Mouse (Mus musculus) stomach, embryonic 15.5 days (tissue): ENCODE data around the gene Pqbp1. TPM values are rescaled to one million over a fixed set of nuclear protein-coding genes. Genes with fewer than 3 reads are reported as not detected.

Experiments used
- ATAC-seq: fragments of 200-750 bp; cut with Nextera tagmentation; 2 replicates; pipeline ENCODE4 v1.8.0; 2017; ENCODE audit warnings: low read depth, moderate number of reproducible peaks, moderate TSS enrichment; ENCODE audit not compliant: insufficient read depth, low FRiP score
- H3K27ac ChIP-seq: fragments of 300-500 bp; sonication (generic); 2 replicates; pipeline ENCODE4 v1.5.1; 2015; ENCODE audit warnings: mild to moderate bottlenecking, inconsistent platforms
- H3K27me3 ChIP-seq: fragments of 300-500 bp; sonication (generic); replicated peaks from 2 replicates; pipeline ENCODE4 v1.6.1; 2015; ENCODE audit warnings: inconsistent platforms
- H3K36me3 ChIP-seq: fragments of 300-500 bp; sonication (generic); 2 replicates; pipeline ENCODE4 v1.6.1; 2015; ENCODE audit warnings: inconsistent platforms
- H3K4me1 ChIP-seq: fragments of 300-500 bp; sonication (generic); 2 replicates; pipeline ENCODE4 v1.6.1; 2015; ENCODE audit warnings: inconsistent platforms
- H3K4me2 ChIP-seq: fragments of 300-500 bp; sonication (generic); 2 replicates; pipeline ENCODE4 v1.6.1; 2015; ENCODE audit warnings: mild to moderate bottlenecking, inconsistent platforms
- H3K4me3 ChIP-seq: fragments of 300-500 bp; sonication (generic); replicated peaks from 2 replicates; pipeline ENCODE4 v1.5.1; 2015; ENCODE audit warnings: inconsistent platforms
- H3K9ac ChIP-seq: fragments of 300-500 bp; sonication (generic); 2 replicates; pipeline ENCODE4 v1.6.1; 2015; ENCODE audit warnings: inconsistent platforms
- H3K9me3 ChIP-seq: fragments of 300-500 bp; sonication (generic); 2 replicates; pipeline ENCODE4 v1.6.1; 2016; ENCODE audit warnings: inconsistent platforms
- whole genome bisulfite sequencing: fragments of 180-500 bp; shearing (Covaris S2); methylation state at CpG from one replicate; pipeline ENCODE4 v1.1.7; 2015; 5-methylcytosine and 5-hydroxymethylcytosine counted together
- polyA plus RNA-seq: library from polyadenylated mRNA; unstranded; fragments of >200 nt; fragmentation: Nextera tagmentation; extraction: Ambion mirVana; gene quantifications from 2 replicates; pipeline ENCODE4 v1.2.1, GENCODE M21; 2015

Pqbp1 gene
- polyA plus RNA-seq, 1 experiment from 2014 or later = 110 TPM

GRCm38 (mm10) chrX:7878007-7878419 is 21.1 kb downstream of the Pqbp1 start, which contains the start of gene Pim2:
TSS of gene Pim2 (plus strand) at chrX:7878262.
- Histone ChIP-seq H3K27me3 (no peaks in the 10 kb centered on the region), H3K4me3 (peak within 1 kb of the TSS; percentile 46), H3K4me2 (peak within 1 kb of the TSS; percentile 81), H3K36me3 (peaks cover 9% of the 10 kb centered on the region; the same call in 1 of the 2 replicates), H3K9ac (peak within 1 kb of the TSS; percentile 4; the same call in 1 of the 2 replicates), H3K27ac (no peak within 1 kb of the TSS), H3K9me3 (no peaks in the 10 kb centered on the region), H3K4me1 (no peaks in the 10 kb centered on the region)
- WGBS = 6% methylated on average over 38 of the region's 38 CpGs
- peak; percentile 90 for ATAC-seq

- H3K36me3 ChIP-seq = peaks cover 16% of the 10 kb centered on the region; the same call in 1 of the 2 replicates
- no peak for ATAC-seq
- no peaks in the 10 kb centered on the region for H3K9me3 ChIP-seq
- H3K9ac ChIP-seq = no peak overlapping the region
- WGBS = 49% methylated on average over 3 of the region's 3 CpGs
- H3K27ac ChIP-seq = no peak overlapping the region
- H3K4me2 ChIP-seq = no peak overlapping the region
- no peaks in the 10 kb centered on the region for H3K4me1 ChIP-seq
- no peak overlapping the region for H3K4me3 ChIP-seq
- H3K27me3 ChIP-seq = no peaks in the 10 kb centered on the region
Measured at GRCm38 (mm10) chrX:7869826-7870225, 29.2 kb downstream of the Pqbp1 start.

GRCm38 (mm10) chrX:7868506-7868905 is 30.6 kb downstream of the Pqbp1 start:
- 59% methylated on average over 2 of the region's 2 CpGs for WGBS
- no peaks in the 10 kb centered on the region for H3K9me3 ChIP-seq
- H3K9ac ChIP-seq = no peak overlapping the region
- no peak overlapping the region for H3K4me2 ChIP-seq
- no peak for ATAC-seq
- H3K27ac ChIP-seq = no peak overlapping the region
- H3K27me3 ChIP-seq = no peaks in the 10 kb centered on the region
- no peak overlapping the region for H3K4me3 ChIP-seq
- peaks cover 12% of the 10 kb centered on the region; the same call in 1 of the 2 replicates for H3K36me3 ChIP-seq
- no peaks in the 10 kb centered on the region for H3K4me1 ChIP-seq

GRCm38 (mm10) chrX:7867141-7867540 is 31.9 kb downstream of the Pqbp1 start:
- Histone ChIP-seq H3K27me3 (no peaks in the 10 kb centered on the region), H3K27ac (no peak overlapping the region), H3K4me2 (no peak overlapping the region), H3K36me3 (peaks cover 4% of the 10 kb centered on the region; the same call in 1 of the 2 replicates), H3K9me3 (no peaks in the 10 kb centered on the region), H3K4me3 (no peak overlapping the region), H3K4me1 (no peaks in the 10 kb centered on the region), H3K9ac (no peak overlapping the region)
- ATAC-seq = no peak
- WGBS = 92% methylated on average over 1 of the region's 1 CpGs

- WGBS = 56% methylated on average over 2 of the region's 2 CpGs
- H3K36me3 ChIP-seq = no peaks in the 10 kb centered on the region
- ATAC-seq = peak; percentile 60
- H3K4me2 ChIP-seq = no peak overlapping the region
- no peaks in the 10 kb centered on the region for H3K4me1 ChIP-seq
- H3K27ac ChIP-seq = no peak overlapping the region
- H3K9me3 ChIP-seq = no peaks in the 10 kb centered on the region
- H3K4me3 ChIP-seq = no peak overlapping the region
- no peak overlapping the region for H3K9ac ChIP-seq
- H3K27me3 ChIP-seq = no peaks in the 10 kb centered on the region
Measured at GRCm38 (mm10) chrX:7865786-7866185, 33.3 kb downstream of the Pqbp1 start.

- 63% methylated on average over 2 of the region's 2 CpGs for WGBS
- ATAC-seq = no peak
- H3K36me3 ChIP-seq = no peaks in the 10 kb centered on the region
Measured at GRCm38 (mm10) chrX:7865343-7865742, 33.7 kb downstream of the Pqbp1 start.

GRCm38 (mm10) chrX:7864551-7864950 is 34.5 kb downstream of the Pqbp1 start:
- Histone ChIP-seq H3K4me1 (no peaks in the 10 kb centered on the region), H3K4me2 (no peak overlapping the region), H3K36me3 (no peaks in the 10 kb centered on the region), H3K27me3 (no peaks in the 10 kb centered on the region), H3K4me3 (no peak overlapping the region), H3K27ac (no peak overlapping the region), H3K9me3 (no peaks in the 10 kb centered on the region), H3K9ac (no peak overlapping the region)
- WGBS = 69% methylated on average over 3 of the region's 3 CpGs
- no peak for ATAC-seq

More at GRCm38 (mm10) chrX:7865343-7865742, 33.7 kb downstream of the Pqbp1 start:
- Histone ChIP-seq H3K9ac (no peak overlapping the region), H3K9me3 (no peaks in the 10 kb centered on the region), H3K27me3 (no peaks in the 10 kb centered on the region), H3K27ac (no peak overlapping the region), H3K4me3 (no peak overlapping the region), H3K4me1 (no peaks in the 10 kb centered on the region), H3K4me2 (no peak overlapping the region)

GRCm38 (mm10) chrX:7863181-7863580 is 35.9 kb downstream of the Pqbp1 start:
- H3K27me3 ChIP-seq = no peaks in the 10 kb centered on the region
- no peaks in the 10 kb centered on the region for H3K36me3 ChIP-seq
- H3K4me2 ChIP-seq = no peak overlapping the region
- no peak for ATAC-seq
- no peak overlapping the region for H3K9ac ChIP-seq
- H3K9me3 ChIP-seq = no peaks in the 10 kb centered on the region
- no peak overlapping the region for H3K27ac ChIP-seq
- no peaks in the 10 kb centered on the region for H3K4me1 ChIP-seq
- H3K4me3 ChIP-seq = no peak overlapping the region
- WGBS = 81% methylated on average over 1 of the region's 1 CpGs

GRCm38 (mm10) chrX:7859191-7859753 is 39.8 kb downstream of the Pqbp1 start:
- WGBS = 85% methylated on average over 3 of the region's 3 CpGs
- no peak overlapping the region for H3K27ac ChIP-seq
- no peaks in the 10 kb centered on the region for H3K9me3 ChIP-seq
- no peak overlapping the region for H3K9ac ChIP-seq
- H3K4me3 ChIP-seq = no peak overlapping the region
- H3K27me3 ChIP-seq = no peaks in the 10 kb centered on the region
- no peak for ATAC-seq
- H3K4me1 ChIP-seq = no peaks in the 10 kb centered on the region
- H3K36me3 ChIP-seq = no peaks in the 10 kb centered on the region
- no peak overlapping the region for H3K4me2 ChIP-seq

- H3K36me3 ChIP-seq = no peaks in the 10 kb centered on the region
- WGBS = 39% methylated on average over 2 of the region's 2 CpGs
- H3K9ac ChIP-seq = no peak overlapping the region
- no peak overlapping the region for H3K27ac ChIP-seq
- H3K27me3 ChIP-seq = no peaks in the 10 kb centered on the region
- ATAC-seq = no peak
- no peak overlapping the region for H3K4me3 ChIP-seq
- H3K9me3 ChIP-seq = no peaks in the 10 kb centered on the region
- H3K4me2 ChIP-seq = no peak overlapping the region
- no peaks in the 10 kb centered on the region for H3K4me1 ChIP-seq
Measured at GRCm38 (mm10) chrX:7854578-7854977, 44.5 kb downstream of the Pqbp1 start.

- H3K27ac ChIP-seq = no peak overlapping the region
- H3K9ac ChIP-seq = no peak overlapping the region
- no peaks in the 10 kb centered on the region for H3K4me1 ChIP-seq
- no peak overlapping the region for H3K4me3 ChIP-seq
- ATAC-seq = no peak
- no peak overlapping the region for H3K4me2 ChIP-seq
- H3K9me3 ChIP-seq = no peaks in the 10 kb centered on the region
- H3K36me3 ChIP-seq = no peaks in the 10 kb centered on the region
- 80% methylated on average over 2 of the region's 2 CpGs for WGBS
- no peaks in the 10 kb centered on the region for H3K27me3 ChIP-seq
Measured at GRCm38 (mm10) chrX:7847845-7848244, 51.2 kb downstream of the Pqbp1 start.
